8 mouse cellular contexts compared by ENCODE assay signal in genomic region chr2:32740916-32741272, GRCm38 (mm10). TPM values are rescaled to one million over a fixed set of nuclear protein-coding genes. Genes with fewer than 3 reads are reported as not detected.
DNase-seq lines count a peak whose midpoint lies in the region; ATAC-seq and TF ChIP-seq lines count a peak whose summit lies in the region.

6330409D20Rik (minus strand) TSS chr2:32741016.

- TF ChIP-seq CTCF in cortical plate, adult 2 months (IDR thresholded peaks at IDR 0.05; ENCODE audit: extremely low read depth, insufficient read depth, low read length), result no peak

- peaks cover 6 to 10% of the 10 kb centered on the region in 2 experiments for H3K4me1 ChIP-seq in heart, embryonic 14.5 days (ENCODE audit: control insufficient read depth in 2 of 2, insufficient read depth in 2 of 2, low read length in 2 of 2)
- no peaks in the 10 kb centered on the region for H3K4me1 ChIP-seq in cortical plate, adult 2 months (ENCODE audit: control insufficient read depth, insufficient read depth, low read length)
- H3K4me1 ChIP-seq in hindbrain, embryonic 14.5 days (replicated peaks; ENCODE audit: control insufficient read depth, insufficient read depth, low read length), result peaks cover 11% of the 10 kb centered on the region
- H3K4me1 ChIP-seq in midbrain, embryonic 12.5 days, result peaks cover 32% of the 10 kb centered on the region

- H3K4me2 ChIP-seq in heart, embryonic 14.5 days (ENCODE audit: low read length), result peak within 1 kb of the TSS; percentile 76
- peak within 1 kb of the TSS; percentile 80 for H3K4me2 ChIP-seq in hindbrain, embryonic 14.5 days (replicated peaks)
- H3K4me2 ChIP-seq in midbrain, embryonic 12.5 days (replicated peaks), result peak within 1 kb of the TSS; percentile 99

- no peak within 1 kb of the TSS for H3K27ac ChIP-seq in heart, embryonic 14.5 days (replicated peaks in 1 of 2; ENCODE audit: control insufficient read depth in 1 of 2, insufficient read depth in 1 of 2, low read depth in 2 of 2, low read length in 2 of 2)
- peak within 1 kb of the TSS; percentile 74 for H3K27ac ChIP-seq in cortical plate, adult 2 months (ENCODE audit: insufficient read depth, low read length)
- peak within 1 kb of the TSS; percentile 87 for H3K27ac ChIP-seq in hindbrain, embryonic 14.5 days
- peak within 1 kb of the TSS; percentile 87 for H3K27ac ChIP-seq in midbrain, embryonic 12.5 days (replicated peaks)

- peaks cover 24% of the 10 kb centered on the region for H3K36me3 ChIP-seq in heart, embryonic 14.5 days (ENCODE audit: control insufficient read depth, insufficient read depth, low read length)
- H3K36me3 ChIP-seq in hindbrain, embryonic 14.5 days (replicated peaks; ENCODE audit: control insufficient read depth, insufficient read depth), result peaks cover 17% of the 10 kb centered on the region
- H3K36me3 ChIP-seq in midbrain, embryonic 12.5 days, result peaks cover 10% of the 10 kb centered on the region

- no peak for ATAC-seq in heart, embryonic 14.5 days (ENCODE audit: insufficient number of reproducible peaks, insufficient read depth, low FRiP score, low read depth)
- no peak for ATAC-seq in hindbrain, embryonic 14.5 days (ENCODE audit: low FRiP score)
- ATAC-seq in midbrain, embryonic 12.5 days (ENCODE audit: low FRiP score, low read depth), result no peak
- ATAC-seq in megakaryocyte-erythroid progenitor cell, adult 5-6 weeks (replicated peaks; ENCODE audit: low FRiP score, low TSS enrichment, poor library complexity, severe bottlenecking), result no peak

- peak within 1 kb of the TSS; percentile 69 for H3K9ac ChIP-seq in heart, embryonic 14.5 days (ENCODE audit: low read length)
- peak within 1 kb of the TSS; percentile 94 for H3K9ac ChIP-seq in hindbrain, embryonic 14.5 days
- H3K9ac ChIP-seq in midbrain, embryonic 12.5 days (replicated peaks), result peak within 1 kb of the TSS; percentile 86

- peaks cover 38% of the 10 kb centered on the region for H3K27me3 ChIP-seq in heart, embryonic 14.5 days (ENCODE audit: control insufficient read depth, insufficient read depth, low read length)
- H3K27me3 ChIP-seq in hindbrain, embryonic 14.5 days (ENCODE audit: control insufficient read depth, insufficient read depth, low read length), result no peaks in the 10 kb centered on the region
- 0 out of 2 replicates have a peak, but pooled peaks cover 9% of the 10 kb centered on the region for H3K27me3 ChIP-seq in midbrain, embryonic 12.5 days

- no peak for TF ChIP-seq POLR2A in cortical plate, adult 2 months (IDR thresholded peaks at IDR 0.05; ENCODE audit: extremely low read depth, insufficient read depth, low read length)

- no peak for DNase-seq in heart, adult 9 months (ENCODE audit: low spot score in 2 of 2)
- DNase-seq in hindbrain, embryonic 14.5 days (ENCODE audit: low spot score), result no peak
- DNase-seq in spleen, postnatal 14 days (ENCODE audit: low spot score in 2 of 2), result no peak
- DNase-seq in thymus, adult 18-20 months, result no peak

- peak within 1 kb of the TSS; percentile 43 to 47 for H3K4me3 ChIP-seq in heart, embryonic 14.5 days (ENCODE audit: control insufficient read depth in 1 of 2, insufficient read depth in 1 of 2, low read depth in 1 of 2, low read length in 2 of 2)
- H3K4me3 ChIP-seq in cortical plate, adult 2 months (ENCODE audit: insufficient read depth, low read length), result peak within 1 kb of the TSS; percentile 93
- H3K4me3 ChIP-seq in hindbrain, embryonic 14.5 days (replicated peaks; ENCODE audit: low read length), result peak within 1 kb of the TSS; percentile 94
- peak within 1 kb of the TSS; percentile 87 for H3K4me3 ChIP-seq in midbrain, embryonic 12.5 days

- 17% methylated on average over 11 of the region's 11 CpGs for WGBS in heart, embryonic 14.5 days
- 4% methylated on average over 11 of the region's 11 CpGs for WGBS in hindbrain, embryonic 14.5 days
- 5% methylated on average over 11 of the region's 11 CpGs for WGBS in midbrain, embryonic 12.5 days

- no peaks in the 10 kb centered on the region for H3K9me3 ChIP-seq in heart, embryonic 14.5 days (ENCODE audit: control insufficient read depth, low read length)
- no peaks in the 10 kb centered on the region for H3K9me3 ChIP-seq in hindbrain, embryonic 14.5 days (ENCODE audit: control insufficient read depth, low read length)
- H3K9me3 ChIP-seq in midbrain, embryonic 12.5 days, result no peaks in the 10 kb centered on the region

RNA-seq across cellular contexts. Expression of gene 6330409D20Rik, which starts in this region (rescaled TPM):
- 0.68 TPM in 1 of 2 replicates, not detected in the other for polyA plus RNA-seq in heart, embryonic 14.5 days (2014; fragmentation: Nextera tagmentation; extraction: Ambion mirVana)
- polyA plus RNA-seq in cortical plate, adult 2 months (2012; rRNA removed), result 3.5 and 4.2 TPM in 2 replicates
- 3.8 and 4.5 TPM in 2 replicates for polyA plus RNA-seq in hindbrain, embryonic 14.5 days (2014; fragmentation: Nextera tagmentation; extraction: Ambion mirVana)
- 2.8 and 3.5 TPM in 2 replicates for polyA plus RNA-seq in midbrain, embryonic 12.5 days (2016; fragmentation: Nextera tagmentation; extraction: Ambion mirVana)
- total RNA-seq in megakaryocyte-erythroid progenitor cell, adult 5-6 weeks (2014; fragmentation: Nextera tagmentation), result not detected in 2 replicates
- not detected in 2 replicates for total RNA-seq in megakaryocyte-erythroid progenitor cell, adult 5-6 weeks (2017)

Comparison
In these comparisons a context has a peak if more than half of its experiments do, and no peak if none do; other contexts are left out.
1. H3K27ac ChIP-seq: peak in cortical plate, adult 2 months (single experiment), hindbrain, embryonic 14.5 days (single experiment) and midbrain, embryonic 12.5 days (single experiment); none in heart, embryonic 14.5 days (0 of 2).
2. Peak in every context shown above with its lines, with median percentiles within 50 percentile points of each other: H3K4me2 ChIP-seq, H3K4me3 ChIP-seq and H3K9ac ChIP-seq.